Mouse (Mus musculus): Measurements from ENCODE around the gene Bfar. TPM values are rescaled to one million over a fixed set of nuclear protein-coding genes. Genes with fewer than 3 reads are reported as not detected.
"Not testable (repeated sequence)": the region's sequence is repeated elsewhere in the genome, so short reads cannot be mapped to it uniquely, and the experiment has no call there.

Bfar gene
- polyA plus RNA-seq, 2 experiments: 10.3 to 11.0 TPM

DNA sequence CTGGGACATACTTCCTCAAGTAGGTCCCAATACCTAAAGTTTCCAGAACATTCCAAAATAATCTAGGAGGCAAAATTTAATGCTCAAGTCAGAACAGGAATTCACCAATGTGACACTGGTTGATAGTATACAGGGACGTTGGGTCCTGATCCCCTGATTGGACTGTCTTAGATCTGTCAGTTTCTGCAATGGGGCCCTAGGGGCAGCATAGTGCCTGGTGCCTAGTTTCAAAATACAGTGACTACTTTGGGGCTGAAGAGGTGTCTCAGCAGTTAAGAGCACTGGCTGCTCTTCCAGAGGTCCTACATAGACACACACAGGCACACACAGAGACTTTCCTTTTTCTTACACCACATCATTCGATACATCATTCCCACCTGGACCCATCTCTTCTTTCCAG, 69.2 kb downstream of the Bfar start:
- Histone ChIP-seq H3K4me1 (replicated peaks; ENCODE audit: control insufficient read depth in 2 of 2, insufficient read depth in 2 of 2, low read length in 1 of 2) (no peaks in the 10 kb centered on the region), H3K4me3 (ENCODE audit: insufficient read depth in 1 of 2, low read depth in 2 of 2, low read length in 2 of 2) (no peak overlapping the region)
- 0 out of 2 replicates have a peak, but pooled peaks have one; percentile 48 for ATAC-seq (ENCODE audit: insufficient read depth)

DNA sequence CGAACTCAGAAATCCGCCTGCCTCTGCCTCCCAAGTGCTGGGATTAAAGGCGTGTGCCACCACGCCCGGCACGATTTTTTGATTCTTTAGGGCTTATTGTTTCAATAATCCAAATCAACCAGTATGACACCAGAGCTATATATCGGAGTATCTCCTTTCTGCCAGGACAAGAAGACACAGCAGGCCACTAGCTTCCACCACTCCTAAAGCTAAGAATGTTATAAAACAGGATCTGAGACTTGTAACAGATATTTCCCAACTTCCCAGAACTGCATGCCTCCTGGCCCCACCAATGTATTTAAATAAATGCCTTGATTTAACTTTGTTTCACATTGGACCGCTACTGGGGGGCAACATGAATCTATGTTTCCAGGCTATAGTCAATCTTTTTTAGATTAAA, 76.0 kb downstream of the Bfar start:
- Histone ChIP-seq H3K9ac (replicated peaks) (no peak overlapping the region), H3K4me2 (ENCODE audit: low read depth) (no peak overlapping the region), H3K9me3 (ENCODE audit: control insufficient read depth, low read length) (no peaks in the 10 kb centered on the region), H3K4me1 (replicated peaks; ENCODE audit: control insufficient read depth in 2 of 2, insufficient read depth in 2 of 2, low read length in 1 of 2) (no peaks in the 10 kb centered on the region), H3K27me3 (ENCODE audit: control insufficient read depth, insufficient read depth, low read length) (no peaks in the 10 kb centered on the region), H3K27ac (no peak overlapping the region), H3K36me3 (replicated peaks; ENCODE audit: control insufficient read depth, insufficient read depth, low read depth) (no peaks in the 10 kb centered on the region), H3K4me3 (ENCODE audit: insufficient read depth in 1 of 2, low read depth in 2 of 2, low read length in 2 of 2) (no peak overlapping the region)
- TF ChIP-seq EP300 (IDR thresholded peaks at IDR 0.05; ENCODE audit: low read depth): no peak
- no peak for TF ChIP-seq CTCF (IDR thresholded peaks at IDR 0.05; ENCODE audit: low read depth)
- DNase-seq (ENCODE audit: low read depth in 3 of 3, low spot score in 3 of 3): no peak
- 81% methylated on average over 8 of the region's 8 CpGs for WGBS (ENCODE audit: insufficient replicate concordance)
- no peak for ATAC-seq (ENCODE audit: insufficient read depth)

More for the DNA sequence above, 69.2 kb downstream of the Bfar start:
- Histone ChIP-seq H3K36me3 (replicated peaks; ENCODE audit: control insufficient read depth, insufficient read depth, low read depth) (no peaks in the 10 kb centered on the region), H3K4me2 (ENCODE audit: low read depth) (no peak overlapping the region), H3K27me3 (ENCODE audit: control insufficient read depth, insufficient read depth, low read length) (no peaks in the 10 kb centered on the region), H3K27ac (no peak overlapping the region), H3K9me3 (ENCODE audit: control insufficient read depth, low read length) (no peaks in the 10 kb centered on the region), H3K9ac (replicated peaks) (no peak overlapping the region)
- 31% methylated on average over 2 of the region's 2 CpGs for WGBS (ENCODE audit: insufficient replicate concordance)
- TF ChIP-seq CTCF (IDR thresholded peaks at IDR 0.05; ENCODE audit: low read depth) (no peak), EP300 (IDR thresholded peaks at IDR 0.05; ENCODE audit: low read depth) (no peak)
- peak in 1 of 3 experiments; percentile 3 for DNase-seq (ENCODE audit: low read depth in 3 of 3, low spot score in 3 of 3)

GRCm38 (mm10) chr16:13748124-13748523, 76.5 kb downstream of the Bfar start:
- H3K27me3 ChIP-seq (ENCODE audit: control insufficient read depth, insufficient read depth, low read length): no peaks in the 10 kb centered on the region
- H3K36me3 ChIP-seq (replicated peaks; ENCODE audit: control insufficient read depth, insufficient read depth, low read depth): no peaks in the 10 kb centered on the region
- TF ChIP-seq CTCF (IDR thresholded peaks at IDR 0.05; ENCODE audit: low read depth): no peak
- TF ChIP-seq EP300 (IDR thresholded peaks at IDR 0.05; ENCODE audit: low read depth): no peak
- WGBS (ENCODE audit: insufficient replicate concordance): 49% methylated on average over 3 of the region's 3 CpGs
- no peaks in the 10 kb centered on the region for H3K4me1 ChIP-seq (replicated peaks; ENCODE audit: control insufficient read depth in 2 of 2, insufficient read depth in 2 of 2, low read length in 1 of 2)
- DNase-seq (ENCODE audit: low read depth in 3 of 3, low spot score in 3 of 3) (no peak), ATAC-seq (ENCODE audit: insufficient read depth) (no peak)
- no peak overlapping the region for H3K4me3 ChIP-seq (ENCODE audit: insufficient read depth in 1 of 2, low read depth in 2 of 2, low read length in 2 of 2)
- no peaks in the 10 kb centered on the region for H3K9me3 ChIP-seq (ENCODE audit: control insufficient read depth, low read length)
- H3K4me2 ChIP-seq (ENCODE audit: low read depth): no peak overlapping the region
- no peak overlapping the region for H3K9ac ChIP-seq (replicated peaks)
- no peak overlapping the region for H3K27ac ChIP-seq

DNA sequence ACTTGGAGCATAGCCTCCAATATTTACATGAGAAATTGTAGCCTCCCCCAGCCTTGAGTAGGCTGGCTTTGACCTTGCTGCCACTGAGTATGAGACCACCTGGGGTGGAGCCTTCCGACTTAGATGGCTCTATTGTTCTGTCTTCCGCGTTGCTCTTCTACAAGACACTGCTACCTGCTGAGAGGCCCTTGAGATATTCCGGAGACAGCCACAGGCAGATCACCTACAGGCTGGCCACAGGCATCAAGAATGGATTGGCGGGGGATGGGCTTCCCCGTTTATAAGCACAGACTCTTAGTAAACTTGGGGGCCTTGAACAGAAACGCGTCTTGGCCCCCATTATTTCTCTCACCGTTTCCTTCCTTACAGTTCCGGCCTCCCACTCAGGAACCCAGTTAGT, 77.2 kb downstream of the Bfar start:
- not testable (repeated sequence) for H3K4me2 ChIP-seq (ENCODE audit: low read depth); H3K4me1 ChIP-seq (replicated peaks; ENCODE audit: control insufficient read depth in 2 of 2, insufficient read depth in 2 of 2, low read length in 1 of 2); H3K27ac ChIP-seq; ATAC-seq (ENCODE audit: insufficient read depth); H3K9ac ChIP-seq (replicated peaks); DNase-seq (ENCODE audit: low read depth in 3 of 3, low spot score in 3 of 3); H3K4me3 ChIP-seq (ENCODE audit: insufficient read depth in 1 of 2, low read depth in 2 of 2, low read length in 2 of 2); H3K36me3 ChIP-seq (replicated peaks; ENCODE audit: control insufficient read depth, insufficient read depth, low read depth); H3K9me3 ChIP-seq (ENCODE audit: control insufficient read depth, low read length); H3K27me3 ChIP-seq (ENCODE audit: control insufficient read depth, insufficient read depth, low read length)
- 30% methylated on average over 10 of the region's 10 CpGs for WGBS (ENCODE audit: insufficient replicate concordance)

- no peak for ATAC-seq (ENCODE audit: insufficient read depth)
- DNase-seq (ENCODE audit: low read depth in 3 of 3, low spot score in 3 of 3): no peak
- Histone ChIP-seq H3K4me2 (ENCODE audit: low read depth) (no peak overlapping the region), H3K4me1 (replicated peaks; ENCODE audit: control insufficient read depth in 2 of 2, insufficient read depth in 2 of 2, low read length in 1 of 2) (no peaks in the 10 kb centered on the region), H3K36me3 (replicated peaks; ENCODE audit: control insufficient read depth, insufficient read depth, low read depth) (no peaks in the 10 kb centered on the region), H3K9me3 (ENCODE audit: control insufficient read depth, low read length) (no peaks in the 10 kb centered on the region), H3K4me3 (ENCODE audit: insufficient read depth in 1 of 2, low read depth in 2 of 2, low read length in 2 of 2) (no peak overlapping the region), H3K27ac (no peak overlapping the region), H3K27me3 (ENCODE audit: control insufficient read depth, insufficient read depth, low read length) (no peaks in the 10 kb centered on the region), H3K9ac (replicated peaks) (no peak overlapping the region)
- WGBS (ENCODE audit: insufficient replicate concordance): 49% methylated on average over 5 of the region's 5 CpGs
- TF ChIP-seq CTCF (IDR thresholded peaks at IDR 0.05; ENCODE audit: low read depth): no peak
- TF ChIP-seq EP300 (IDR thresholded peaks at IDR 0.05; ENCODE audit: low read depth): no peak
Observed at GRCm38 (mm10) chr16:13749306-13749705, 77.6 kb downstream of the Bfar start.
